Mouse (Mus musculus) heart, postnatal 0 days (tissue): ENCODE measurements around the gene Btaf1.

Experiments used
- CTCF ChIP-seq: IDR thresholded peaks from 2 replicates; pipeline ENCODE4 v1.5.1; 2016; ENCODE audit warnings: antibody characterized with exemption, control low read depth, low read depth
- EP300 ChIP-seq: IDR thresholded peaks from 2 replicates; pipeline ENCODE4 v1.6.1; 2016; ENCODE audit warnings: antibody characterized with exemption, low read depth

DNA sequence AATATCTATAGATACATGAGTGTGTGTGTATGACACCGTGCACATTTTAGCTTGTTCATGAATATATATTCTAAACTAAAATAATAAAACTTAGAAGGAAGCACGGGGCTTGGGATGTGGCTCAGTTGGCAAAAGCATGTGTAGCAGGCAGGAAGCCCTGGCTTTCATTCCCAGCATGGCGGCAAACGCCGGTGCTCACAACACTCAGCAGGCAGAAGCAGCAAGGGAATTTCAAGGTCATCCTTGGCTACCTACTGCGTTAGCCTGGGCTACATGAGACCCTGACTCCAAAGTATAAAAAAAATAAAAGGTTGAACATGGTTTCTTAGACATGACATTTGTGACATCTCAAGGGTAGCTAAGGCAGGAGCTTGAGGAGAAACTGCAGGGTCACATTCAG, 91.0 kb downstream of the Btaf1 start:
- no peak for TF ChIP-seq CTCF
- no peak for TF ChIP-seq EP300
